Mouse (Mus musculus): Measurements from ENCODE around the gene Tyw5. TPM values are rescaled to one million over a fixed set of nuclear protein-coding genes. Genes with fewer than 3 reads are reported as not detected.

Tyw5 gene
- 2.0 and 3.2 TPM in 2 replicates for polyA plus RNA-seq (2012)

DNA sequence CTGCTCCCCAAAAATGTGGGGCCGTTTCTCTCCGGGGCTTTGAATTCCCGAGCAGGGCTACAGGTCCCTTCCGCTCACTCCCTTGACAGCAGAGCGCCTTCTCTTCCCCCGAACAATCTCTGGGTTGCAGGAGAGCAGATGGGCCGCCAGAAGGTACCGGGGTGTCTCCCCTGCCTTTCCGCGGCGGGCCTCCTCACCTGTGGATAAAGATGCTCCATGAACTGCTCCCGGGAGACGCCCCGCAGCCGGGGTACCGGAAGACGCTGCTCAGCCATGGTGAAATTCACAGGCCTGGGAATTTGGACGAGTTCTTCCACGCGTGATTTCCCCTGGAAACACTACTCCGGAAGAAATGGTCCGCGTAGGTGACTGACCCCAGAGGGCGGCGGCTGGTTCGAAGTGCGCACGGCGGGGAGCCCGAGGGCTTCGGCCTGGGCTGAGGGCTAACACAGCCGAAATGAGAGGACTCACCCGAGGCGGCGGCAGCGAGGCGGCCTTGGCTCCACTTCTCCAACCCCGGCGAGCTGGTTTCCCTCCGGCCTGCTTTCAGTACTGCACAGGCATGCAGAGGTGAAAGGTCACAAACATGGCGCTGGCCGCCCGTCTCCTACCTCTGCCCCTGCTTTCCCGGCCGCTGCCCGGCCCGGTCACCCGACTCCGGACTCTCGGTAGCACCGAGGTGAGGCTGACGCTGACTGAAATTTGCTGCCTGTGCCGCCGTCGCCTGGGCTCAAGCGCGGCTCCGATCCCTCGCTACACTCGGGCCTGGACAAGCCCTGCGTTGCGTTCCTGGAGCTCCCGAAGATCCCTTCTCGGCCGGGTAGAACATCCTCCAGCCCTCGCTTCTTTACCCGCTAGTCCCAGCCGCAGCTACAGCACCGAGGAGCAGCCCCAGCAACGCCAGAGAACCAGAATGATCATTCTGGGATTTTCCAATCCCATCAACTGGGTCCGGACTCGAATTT lies at the start of gene Tyw5, which contains the start of gene Maip1:
TSS of gene Tyw5 (minus strand) at position 915 of the 965 bp plus-strand sequence.
TSS of gene Maip1 (plus strand) at position 142 of the 965 bp plus-strand sequence.

DNA sequence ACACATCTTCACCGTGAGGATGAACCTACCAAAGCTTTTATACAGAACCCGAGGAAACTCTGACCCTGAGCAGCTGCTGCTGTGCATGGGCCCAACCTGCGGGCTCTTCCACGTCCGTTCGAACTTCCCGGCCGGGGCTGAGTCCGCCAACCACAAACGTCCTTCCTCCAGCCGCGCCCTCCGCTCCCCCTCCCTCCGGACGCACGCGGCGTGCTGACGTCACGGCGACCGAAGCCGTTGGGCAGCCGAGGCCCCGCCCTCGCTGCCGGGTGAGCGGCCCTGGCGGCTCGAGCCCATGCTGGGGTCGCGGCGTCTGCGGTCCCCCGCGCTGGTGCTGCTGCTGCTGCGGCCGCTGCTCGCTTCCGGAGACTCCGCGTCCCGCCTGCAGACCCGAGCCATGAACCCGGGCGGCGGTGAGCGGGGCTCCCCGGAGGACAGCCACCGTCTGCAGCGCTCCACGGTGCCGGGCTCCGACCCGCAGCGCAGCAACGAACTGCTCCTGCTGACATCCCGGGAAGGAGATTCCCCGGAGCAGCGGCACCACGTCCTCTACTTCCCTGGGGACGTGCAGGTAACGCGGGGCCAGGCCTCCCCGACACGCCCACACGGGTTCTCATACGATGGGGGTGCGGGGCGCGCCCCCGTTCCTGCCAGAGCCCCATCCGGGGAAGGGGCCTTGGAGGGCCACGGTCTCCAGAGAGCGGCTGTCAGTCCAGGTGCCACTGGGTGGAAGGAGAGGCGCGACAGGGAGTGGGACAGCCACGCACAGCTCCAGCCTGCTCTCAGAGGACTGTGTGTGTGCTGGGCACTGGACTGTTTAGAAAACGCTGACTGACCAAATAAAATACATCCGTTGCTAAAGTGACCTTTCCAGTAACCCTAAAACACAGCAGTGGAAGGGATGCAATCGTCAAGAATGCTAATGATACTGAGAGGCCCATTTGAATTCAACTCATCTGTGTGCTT lies 29.2 kb downstream of the Tyw5 start, which contains the start of gene 1700066M21Rik:
TSS of gene 1700066M21Rik (plus strand) at position 245 of the 966 bp plus-strand sequence.

Other genes with a start within 250 kb of the Tyw5 start
- 6.9 and 14.2 TPM in 2 replicates for gene 1700066M21Rik, start 29.5 kb downstream of the Tyw5 start, polyA plus RNA-seq (2012)
- gene Maip1, start 773 bp downstream of the Tyw5 start, polyA plus RNA-seq (2012) = 16.6 and 18.8 TPM in 2 replicates

Measured in megakaryocyte-erythroid progenitor cell, adult 5 weeks (primary cell).